Mouse (Mus musculus): ENCODE measurements at regions not wholly inside any gene's neighbourhood (a gene's known extent, or its start where the extent isn't known, plus 50 kb on each side); places are given as distances from the start of the nearest gene placed in this dataset.
A peak's percentile ranks its signal among the peaks of the same experiment; 100 is the strongest.
"Not testable (repeated sequence)": the region's sequence is repeated elsewhere in the genome, so short reads cannot be mapped to it uniquely, and the experiment has no call there.

DNA sequence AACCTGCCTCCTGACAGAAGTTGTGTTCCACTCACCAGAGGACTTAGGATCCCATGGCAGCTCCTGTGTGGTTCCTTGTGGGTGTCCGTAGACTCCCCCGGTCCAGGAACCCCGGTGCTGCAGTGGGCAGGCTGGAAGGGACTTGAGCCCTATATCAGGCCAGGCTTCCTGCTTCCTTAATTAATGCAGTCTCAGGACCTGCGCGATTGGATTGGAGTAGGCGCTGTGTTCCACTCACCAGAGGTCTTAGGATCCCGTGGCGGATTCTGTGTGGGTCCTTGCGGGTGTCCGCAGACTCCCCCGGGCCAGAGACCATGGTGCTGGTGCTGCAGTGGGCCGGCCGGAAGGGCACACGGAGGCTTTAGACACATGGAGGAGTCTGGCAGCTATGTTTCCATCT is 288.7 kb downstream of the Fut8 start:
- DNase-seq = not testable (repeated sequence)

DNA sequence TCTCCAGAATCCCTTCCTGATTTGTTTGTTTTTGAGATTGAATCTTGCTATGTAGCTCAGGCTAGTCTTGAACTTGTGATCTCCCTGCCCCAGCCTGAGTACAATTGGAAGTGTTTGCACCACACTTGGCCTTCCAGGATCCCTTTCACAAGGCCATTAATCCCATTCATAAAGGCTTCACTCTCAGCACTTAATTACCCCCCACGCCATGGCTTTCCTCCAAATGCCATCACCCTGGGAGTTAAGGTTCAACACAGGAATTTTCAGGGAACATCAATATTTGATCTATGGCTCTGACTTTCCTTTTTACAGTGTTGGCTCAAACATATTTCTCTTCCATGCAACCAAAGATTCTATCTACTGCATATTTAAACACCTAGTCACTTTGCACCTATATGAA is 289.6 kb downstream of the Fut8 start:
- no peak for DNase-seq

DNA sequence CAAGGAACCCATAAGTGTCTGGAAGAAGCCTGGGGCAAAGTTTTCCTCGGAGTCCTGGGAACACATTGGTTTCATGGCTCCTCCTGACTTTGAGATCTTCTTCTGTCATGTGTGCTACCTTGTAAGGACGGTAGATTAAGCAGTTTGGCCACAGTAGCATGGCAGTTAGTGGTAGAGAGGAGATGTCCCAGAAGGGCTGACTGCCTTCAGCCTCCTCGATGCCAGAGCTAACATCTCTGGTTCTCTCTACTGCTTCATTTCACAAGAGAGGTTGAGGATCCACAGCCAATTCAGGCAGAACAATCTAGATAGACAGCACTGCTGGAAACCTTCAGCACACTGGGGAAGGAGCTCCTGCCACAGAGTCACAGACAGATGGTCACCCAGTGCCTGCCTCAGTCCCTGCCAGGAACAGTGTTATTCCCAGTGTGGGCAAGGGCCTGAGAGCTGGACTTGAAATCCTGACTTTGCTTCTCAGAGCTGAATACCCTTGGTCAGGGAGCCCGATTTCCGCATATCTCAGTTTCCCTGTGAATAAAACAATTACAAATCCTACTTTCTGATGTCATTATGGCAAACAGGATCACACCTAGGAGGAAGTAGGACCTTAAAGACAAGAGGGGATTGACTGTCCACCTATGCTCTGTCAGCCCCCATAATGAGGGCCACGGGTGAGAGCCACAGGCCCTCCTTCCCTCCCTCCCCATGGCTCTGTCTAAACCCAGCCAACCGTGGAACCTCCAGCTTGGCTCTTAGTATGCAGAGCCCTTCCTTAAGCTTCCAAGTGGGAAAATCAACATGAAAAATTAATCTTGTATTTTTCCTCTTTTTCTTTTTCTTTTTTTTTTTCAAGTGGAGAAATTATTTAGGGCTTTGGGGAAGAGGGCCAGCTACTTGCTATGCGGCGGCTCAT is 290.3 kb downstream of the Fut8 start:
- no peak for DNase-seq

DNA sequence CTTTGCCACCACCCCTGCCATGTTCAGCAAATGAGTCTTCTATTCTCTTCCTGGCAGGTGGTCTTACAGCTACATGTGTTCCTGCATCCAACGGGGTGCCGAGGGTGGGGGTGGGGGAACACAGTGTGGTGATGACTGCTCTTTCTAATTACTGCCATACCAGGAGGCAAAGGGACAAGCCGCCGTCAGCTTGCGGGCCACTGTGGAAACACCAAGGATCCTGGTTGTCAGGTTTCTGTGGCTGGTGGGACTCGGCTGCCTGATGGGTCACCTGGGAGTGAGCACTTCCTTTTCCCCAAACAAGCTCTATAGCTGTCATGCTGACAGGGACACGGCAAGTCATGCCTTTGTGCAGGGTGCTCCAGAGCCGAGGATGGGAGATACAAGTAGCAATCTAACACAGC is 290.9 kb downstream of the Fut8 start:
- DNase-seq = no peak

DNA sequence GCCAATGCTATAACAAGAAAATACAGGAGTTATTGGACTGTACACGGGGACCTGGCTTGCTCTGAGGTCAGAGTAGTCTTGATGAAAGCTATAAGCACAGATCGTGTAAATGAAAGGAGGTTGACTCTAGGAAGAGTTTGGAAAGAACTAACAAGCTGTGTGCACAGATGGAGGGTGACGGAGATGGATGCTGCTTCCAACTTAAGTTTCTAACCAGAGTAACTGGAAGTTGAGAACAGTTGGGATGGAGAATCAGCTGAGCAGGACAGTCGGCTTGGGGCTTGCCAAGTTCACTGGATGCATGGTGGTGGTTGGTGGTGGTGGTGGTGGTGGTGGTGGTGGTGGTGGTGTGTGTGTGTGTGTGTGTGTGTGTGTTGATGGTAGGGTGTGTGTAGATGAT is 291.5 kb downstream of the Fut8 start:
- DNase-seq = peak; percentile 25

DNA sequence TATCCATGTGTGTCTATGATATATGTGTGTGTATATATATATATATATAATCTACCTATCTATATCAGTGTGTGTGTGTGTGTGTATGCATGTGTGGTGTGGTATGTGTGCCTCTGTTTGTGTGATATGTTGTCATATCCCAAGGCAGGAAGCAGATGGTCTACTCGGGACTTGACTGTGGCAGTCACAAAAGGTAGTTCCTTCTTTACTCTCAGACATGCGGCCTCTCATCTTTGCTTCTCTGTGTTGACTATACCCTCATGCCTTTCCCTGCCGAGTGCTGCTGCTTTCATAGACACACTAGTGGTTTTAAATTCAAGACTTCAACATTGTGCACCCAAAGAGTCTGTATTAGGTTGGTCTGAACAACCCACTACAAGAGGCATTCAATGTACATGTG is 292.0 kb downstream of the Fut8 start:
- no peak for DNase-seq

DNA sequence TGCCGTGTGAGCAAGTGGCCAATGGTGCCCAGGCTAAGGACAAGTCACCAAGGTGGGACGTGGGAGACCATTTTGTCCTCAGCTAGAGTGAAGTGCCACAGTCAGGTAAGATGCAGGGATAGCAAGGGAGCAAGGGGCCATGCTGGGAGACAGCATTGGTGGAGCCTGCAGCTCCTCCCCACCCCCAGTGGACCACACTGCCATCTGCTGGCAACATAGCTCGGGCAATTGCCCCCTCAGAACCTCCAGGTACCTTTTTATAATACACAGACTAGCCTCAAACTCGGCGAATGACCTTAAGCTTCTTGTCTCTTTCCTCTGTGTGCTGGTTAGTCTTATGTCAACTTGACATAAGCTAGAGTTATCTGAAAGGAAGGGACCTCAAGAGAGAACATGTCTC is 293.4 kb downstream of the Fut8 start:
- no peak for DNase-seq

DNA sequence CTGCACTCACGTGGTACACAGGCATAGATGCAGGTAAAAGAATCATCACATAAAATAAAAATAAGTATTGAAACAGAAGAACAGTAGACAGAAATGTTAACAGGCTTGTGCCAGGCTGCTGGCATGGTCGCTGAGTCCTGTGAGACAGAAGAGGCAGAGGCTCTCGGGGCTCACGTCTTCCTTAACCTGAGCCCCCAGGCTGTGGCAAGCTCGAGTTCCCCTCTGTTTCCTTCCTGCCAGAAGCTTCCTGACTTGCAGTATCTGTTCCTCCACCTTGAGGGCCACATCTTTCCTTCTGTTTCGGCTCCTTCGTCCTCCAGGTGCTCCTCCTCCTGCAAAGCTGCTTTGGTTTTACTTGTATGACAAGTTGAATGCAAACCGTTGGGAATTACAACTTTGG is 294.6 kb downstream of the Fut8 start:
- no peak for DNase-seq

DNA sequence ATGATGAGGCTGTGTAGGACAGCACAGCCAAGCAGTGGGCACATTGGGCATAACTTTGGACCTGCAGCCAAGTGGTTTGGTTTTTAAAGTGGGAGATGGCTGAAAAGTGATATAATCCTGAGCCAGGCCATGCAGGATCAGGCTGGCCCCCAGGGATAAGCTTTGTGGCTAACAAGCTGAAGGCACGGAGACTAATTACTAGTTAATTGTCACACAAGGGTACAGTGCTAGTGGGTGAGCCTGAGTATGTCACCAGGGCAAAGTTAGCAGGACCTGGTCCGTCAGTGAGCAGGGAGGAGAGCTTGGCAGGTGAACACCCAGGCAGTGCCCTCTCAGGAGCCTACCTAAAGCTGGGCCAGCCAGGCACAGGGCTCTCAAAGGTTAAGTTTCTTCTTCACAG is 295.7 kb downstream of the Fut8 start:
- DNase-seq = no peak

DNA sequence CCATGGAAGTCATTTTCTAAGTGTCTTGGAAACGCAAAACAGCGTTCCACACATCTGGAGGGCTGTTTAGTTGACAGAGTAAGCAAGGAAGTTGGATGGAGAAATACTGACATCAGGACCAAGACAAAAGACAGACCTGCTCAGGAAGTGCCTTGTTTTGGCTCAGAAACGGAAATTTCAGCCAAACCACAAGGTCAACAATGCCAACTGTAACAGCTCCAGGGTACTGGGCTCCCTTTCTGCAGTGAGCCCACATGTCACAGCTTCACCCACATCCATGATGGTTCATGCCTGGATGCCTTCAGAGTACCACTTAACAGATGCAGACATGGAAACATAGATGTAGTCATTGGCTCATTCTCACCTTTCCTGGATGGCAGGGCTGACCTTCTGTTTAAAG is 296.2 kb downstream of the Fut8 start:
- no peak for DNase-seq

DNA sequence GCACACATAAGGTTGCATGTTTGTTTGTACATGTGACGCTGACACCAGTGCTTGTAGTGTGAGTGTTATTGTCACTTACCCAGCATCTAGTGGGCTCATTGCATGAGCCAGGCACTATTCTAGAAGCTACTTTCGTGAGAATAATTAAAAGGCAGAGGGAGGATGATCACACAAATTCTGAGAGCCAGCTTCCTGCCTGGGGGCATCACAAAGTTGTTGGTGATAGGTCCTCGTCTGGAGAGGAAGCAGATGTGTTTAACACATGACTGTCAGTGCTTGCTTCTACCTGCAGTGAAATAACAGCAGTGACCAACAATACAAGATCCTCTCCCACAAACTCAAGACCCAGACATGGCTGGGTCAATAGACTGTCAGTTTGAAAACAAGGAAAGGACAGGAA is 297.2 kb downstream of the Fut8 start:
- no peak for DNase-seq

DNA sequence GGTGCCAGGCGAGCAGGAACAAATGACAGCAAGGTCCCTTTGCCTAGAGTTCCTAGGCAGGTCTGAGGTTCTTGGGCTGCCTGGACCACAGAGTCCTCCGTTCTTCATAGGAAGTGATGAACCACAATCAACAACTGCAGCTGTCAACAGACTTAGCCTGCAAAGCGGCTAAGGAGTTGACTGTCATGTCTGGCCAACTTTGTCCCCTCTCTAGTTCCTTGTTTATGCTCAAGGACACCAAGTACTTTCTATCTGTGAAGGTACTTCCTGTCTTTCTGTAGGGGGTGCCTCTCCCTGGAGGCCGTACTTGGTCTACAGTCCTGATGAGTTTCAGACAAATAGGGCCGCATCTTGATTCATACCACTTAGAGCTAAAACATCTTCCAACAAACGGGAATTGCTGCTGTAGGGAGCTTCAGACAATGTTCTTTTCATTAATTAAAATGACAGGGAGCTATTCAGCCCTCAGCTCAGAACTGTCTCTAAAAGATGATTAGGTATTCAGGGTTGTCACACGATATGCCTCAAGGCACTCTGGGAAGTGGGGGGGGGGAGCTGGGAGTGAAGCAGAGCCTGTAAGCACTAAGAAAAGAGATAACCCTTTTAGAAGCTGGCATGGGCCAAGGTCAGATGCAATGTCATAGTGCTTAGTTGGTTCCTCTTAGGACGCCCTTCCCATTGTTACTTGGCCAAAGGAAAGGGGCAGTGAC is 299.4 kb downstream of the Fut8 start:
- DNase-seq = no peak

DNA sequence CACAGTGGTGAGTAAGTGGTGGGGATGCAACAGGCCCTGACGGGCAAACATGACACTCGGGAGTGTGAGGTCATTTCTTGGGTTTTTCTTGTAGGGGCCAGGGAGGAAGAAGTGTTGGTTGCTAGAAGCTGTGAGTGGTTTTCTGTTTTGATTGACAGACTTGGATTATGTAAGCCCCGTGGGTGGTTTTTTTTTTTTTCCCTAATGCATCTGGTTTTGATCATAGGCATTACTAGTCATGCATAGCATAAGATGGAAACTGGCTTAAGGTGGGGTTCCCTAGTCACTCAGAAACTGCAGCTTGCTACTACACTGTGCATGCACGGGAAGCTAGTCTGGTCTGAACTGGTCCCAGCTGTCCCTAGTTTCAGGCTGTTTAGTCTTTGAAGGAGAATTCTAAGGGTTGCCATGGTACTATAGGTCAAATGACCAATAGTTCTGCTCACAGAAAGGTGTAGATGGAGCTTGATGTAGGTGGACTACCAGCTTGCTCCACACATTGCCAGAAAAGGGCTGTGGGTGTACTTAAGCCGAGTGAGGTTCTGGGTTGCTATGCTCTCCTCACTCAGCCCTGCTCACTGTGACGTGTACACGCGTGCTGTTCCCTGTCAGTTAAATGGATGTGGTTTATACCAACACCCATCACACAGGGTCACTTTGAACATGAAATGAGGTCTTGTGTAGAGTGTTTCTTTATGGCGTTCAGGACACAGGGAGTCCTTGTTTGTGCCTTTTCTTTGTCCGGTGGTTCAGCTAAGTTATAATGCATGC is 301.9 kb downstream of the Fut8 start:
- no peak for DNase-seq

DNA sequence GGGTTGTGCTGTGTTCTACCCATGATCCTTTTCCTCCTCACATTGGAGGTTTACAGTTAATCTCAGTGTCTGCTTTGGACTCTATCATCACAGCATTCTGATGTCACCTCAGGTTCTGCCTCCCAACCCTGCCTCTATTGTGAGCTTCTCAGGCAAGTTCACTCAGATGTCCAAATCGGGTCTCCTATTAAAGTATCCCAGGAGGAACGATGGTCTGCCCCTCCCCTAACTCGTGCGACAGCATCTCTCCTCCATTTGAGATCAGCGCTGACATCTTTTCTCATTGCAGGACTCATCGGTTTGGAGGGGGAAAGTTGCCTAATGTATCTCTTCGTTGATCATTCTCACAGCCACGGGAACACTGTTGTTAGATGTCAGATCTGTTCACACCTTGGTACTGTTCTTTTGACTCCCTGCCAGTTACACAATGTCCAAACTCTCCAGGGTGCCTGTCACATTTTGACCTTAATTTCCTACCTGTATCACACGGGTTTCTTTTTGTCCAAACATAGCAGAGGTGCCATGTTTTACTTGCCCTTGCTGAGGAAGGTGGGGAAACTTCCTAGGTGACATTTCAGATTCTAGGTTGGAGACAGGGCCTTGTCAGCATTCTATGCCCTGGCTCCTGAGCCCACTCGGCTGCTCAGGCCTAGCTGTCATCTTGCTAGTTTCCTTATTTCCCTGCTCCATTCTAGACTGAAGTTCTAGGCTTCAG is 303.3 kb downstream of the Fut8 start:
- no peak for DNase-seq

DNA sequence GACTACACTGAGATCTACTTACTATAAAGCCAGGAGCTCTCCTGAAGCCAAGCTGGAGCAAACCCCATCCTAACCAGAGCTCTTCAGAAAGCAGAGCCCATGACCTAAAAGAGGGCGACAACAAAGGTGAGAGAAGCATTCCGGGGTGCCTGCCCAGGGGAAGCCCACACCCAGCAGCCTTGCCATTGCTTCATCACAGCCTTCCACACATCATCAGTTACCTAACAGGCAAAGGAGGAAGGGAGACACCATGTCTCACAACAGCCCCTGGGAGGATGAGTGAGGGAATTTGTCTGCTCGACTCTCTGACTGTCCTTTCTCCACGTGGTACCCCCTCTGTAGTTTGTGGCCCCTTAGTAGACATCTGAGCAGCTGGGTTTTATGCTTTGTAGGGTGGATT is 303.9 kb downstream of the Fut8 start:
- no peak for DNase-seq

DNA sequence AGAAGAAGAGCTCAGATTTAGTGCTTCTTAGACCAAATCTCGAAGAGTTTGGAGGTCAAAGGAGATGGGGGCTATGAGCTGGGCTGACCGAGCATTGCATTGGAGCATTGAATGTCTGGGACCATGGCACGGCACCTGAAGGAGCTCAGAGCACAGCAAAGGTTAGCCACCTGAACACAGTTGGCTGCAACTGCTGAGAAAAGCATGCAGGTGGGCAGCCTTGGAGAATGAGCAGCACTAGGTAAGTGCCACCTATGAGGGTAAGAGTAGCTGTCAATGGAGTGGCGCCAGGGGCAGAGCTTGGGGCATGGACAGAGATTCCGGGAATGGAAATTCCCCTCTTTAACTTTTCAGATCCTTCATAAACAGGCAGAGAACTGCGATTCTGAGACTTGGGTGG is 305.7 kb downstream of the Fut8 start:
- no peak for DNase-seq

DNA sequence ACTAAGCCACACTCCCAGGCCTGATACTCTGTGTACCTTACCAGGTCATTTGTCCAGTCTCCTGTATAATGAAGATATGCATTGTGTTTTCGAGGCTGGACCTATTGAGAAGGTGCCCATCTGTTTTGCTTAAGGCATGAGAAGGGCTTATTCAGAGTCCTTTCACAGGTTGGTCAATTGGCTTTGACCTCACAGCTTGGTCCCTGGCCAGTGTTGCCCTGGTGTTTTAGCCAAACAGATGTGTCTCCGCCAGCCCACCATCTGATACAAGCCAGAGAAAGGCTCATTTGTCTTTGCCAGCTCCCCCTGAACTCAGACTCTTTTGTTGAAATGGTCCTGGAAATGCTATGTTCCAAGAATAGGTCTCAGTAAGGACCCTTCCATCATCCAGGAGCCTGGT is 308.2 kb downstream of the Fut8 start:
- DNase-seq = no peak

DNA sequence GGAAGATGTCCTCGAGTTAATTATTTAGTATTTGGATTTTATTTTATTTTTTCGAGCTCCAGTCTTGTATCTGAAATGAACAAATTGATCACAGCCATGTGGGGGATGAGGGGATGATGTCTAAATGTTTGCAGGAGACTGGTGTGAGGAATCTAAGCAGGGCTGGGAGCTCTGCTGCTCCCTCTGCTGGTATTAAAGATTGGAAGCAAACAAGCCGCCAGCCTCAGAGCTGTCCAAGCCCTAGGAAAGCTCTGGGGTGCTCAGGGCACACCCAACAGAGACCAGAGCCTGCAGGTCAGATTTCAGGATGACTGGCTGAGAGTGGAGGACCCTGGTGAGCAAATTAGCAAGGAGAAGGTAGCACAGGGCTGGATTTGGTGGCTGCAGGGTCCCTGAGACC is 330.4 kb downstream of the Fut8 start:
- DNase-seq = peak; percentile 30

DNA sequence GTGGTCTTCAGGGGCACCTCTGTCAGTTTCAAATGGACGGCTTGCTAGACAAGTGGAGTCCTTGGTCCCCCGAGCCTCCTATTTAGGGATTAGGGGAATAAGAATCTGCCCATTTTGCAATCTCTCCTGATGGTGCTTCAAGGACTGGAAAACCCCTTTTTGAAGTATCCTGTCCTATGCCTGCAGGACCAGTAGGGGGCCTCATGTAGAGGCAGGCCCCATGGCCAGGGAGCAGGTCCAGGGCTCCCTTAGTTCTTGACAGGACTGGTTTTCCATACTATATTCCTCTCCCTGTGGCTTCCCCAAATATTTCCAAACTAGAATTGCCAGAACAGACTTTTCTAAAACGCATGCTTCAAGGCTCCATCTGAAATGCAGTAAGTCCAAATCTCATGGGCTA is 332.6 kb downstream of the Fut8 start:
- DNase-seq = no peak

DNA sequence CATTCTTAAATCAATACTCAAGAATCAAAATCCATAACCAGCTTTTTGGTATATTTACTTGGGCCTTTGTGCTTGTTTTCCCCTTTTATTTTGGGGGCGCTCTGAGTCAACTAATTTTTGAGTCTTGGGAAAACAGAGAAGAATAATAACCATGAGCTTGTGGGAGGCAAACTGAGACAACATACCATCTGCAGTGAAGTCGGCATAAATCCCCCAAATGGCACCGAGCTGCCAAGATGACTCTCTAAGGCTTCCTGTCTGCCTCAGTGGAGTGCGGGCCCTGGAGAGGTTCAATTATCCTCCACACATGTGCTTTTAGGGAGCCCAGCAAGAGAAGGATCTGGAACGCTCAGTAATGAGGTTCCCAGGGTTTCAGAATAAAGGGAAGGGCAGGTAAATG is 333.1 kb downstream of the Fut8 start:
- peak; percentile 54 for DNase-seq

DNA sequence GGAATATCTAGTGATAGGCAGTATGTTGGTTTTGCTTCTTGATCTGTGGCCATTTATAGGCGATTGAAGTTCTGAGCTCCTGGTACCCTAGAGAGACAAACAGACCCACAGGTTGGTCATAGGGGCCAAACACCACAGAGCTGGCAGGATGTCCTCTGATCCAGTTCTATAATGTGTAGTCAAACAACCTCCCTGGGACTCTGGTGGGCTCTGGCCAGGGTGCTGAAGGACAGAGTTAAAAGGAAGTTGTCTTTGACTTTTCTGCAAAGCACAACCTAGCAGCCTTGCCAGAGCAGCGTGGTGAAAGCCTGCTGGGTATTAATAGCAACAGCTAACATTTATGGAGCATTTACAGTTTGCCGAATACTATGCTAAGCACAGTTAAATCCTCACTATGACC is 337.1 kb downstream of the Fut8 start:
- DNase-seq = no peak

DNA sequence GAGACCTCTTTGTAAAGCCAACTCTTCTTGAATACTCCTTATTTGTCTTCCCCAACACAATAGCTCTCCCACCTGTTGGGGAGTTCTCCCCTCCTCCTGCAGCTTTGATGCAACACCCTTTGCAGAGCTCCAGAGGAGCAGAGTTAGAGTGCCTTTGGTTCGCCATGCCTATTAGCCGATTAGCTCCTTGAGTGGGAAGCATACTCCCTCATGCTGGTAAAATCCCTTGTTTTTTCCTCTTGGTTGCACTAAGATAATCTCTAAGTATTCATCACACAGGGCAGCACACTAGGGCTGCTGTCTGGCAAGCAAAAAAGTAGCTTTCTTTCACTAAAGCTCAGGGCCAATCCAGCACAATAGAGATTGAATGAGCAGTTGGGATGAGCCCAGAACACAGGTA is 350.4 kb downstream of the Fut8 start:
- DNase-seq = no peak

DNA sequence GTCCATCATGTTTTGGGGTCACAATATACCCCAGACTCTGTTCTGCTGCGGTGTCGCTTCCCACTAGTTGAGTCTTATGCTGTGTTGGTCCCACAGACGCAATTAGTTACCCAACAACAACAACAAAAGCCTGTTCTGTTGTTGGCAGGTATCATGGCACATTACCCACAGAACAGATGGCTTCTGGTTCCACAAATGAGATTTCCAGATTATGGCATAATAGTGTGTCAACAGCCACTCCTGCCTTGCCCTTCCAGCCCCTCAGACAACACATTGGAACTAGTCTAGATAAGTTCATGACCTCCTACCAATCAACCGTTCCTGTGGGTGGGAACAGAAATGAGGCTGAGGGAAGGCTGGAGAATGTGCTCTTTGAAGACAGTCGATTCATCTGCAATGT is 351.5 kb downstream of the Fut8 start:
- DNase-seq = no peak
